Mouse (Mus musculus): ENCODE results near the gene Gm20736. TPM values are rescaled to one million over a fixed set of nuclear protein-coding genes. Genes with fewer than 3 reads are reported as not detected.
"Not testable (repeated sequence)": the region's sequence is repeated elsewhere in the genome, so short reads cannot be mapped to it uniquely, and the experiment has no call there.

Gm20736 gene
- polyA plus RNA-seq (2011; ENCODE audit: insufficient read length, low read depth, missing spikeins), result not detected in 2 replicates

- H3K4me1 ChIP-seq (ENCODE audit: control insufficient read depth, insufficient read depth, low read length); H3K27ac ChIP-seq (ENCODE audit: insufficient read depth, low read length); H3K4me3 ChIP-seq (ENCODE audit: insufficient read depth, low read length): not testable (repeated sequence)
Measured at GRCm38 (mm10) chrY:65377390-65377789, at the start of gene Gm20736. Gm20736 (plus strand) TSS chrY:65377690.

Other genes starting within 250 kb of the Gm20736 start
- gene Gm20924, start 170.2 kb upstream of the Gm20736 start, polyA plus RNA-seq (2011; ENCODE audit: insufficient read length, low read depth, missing spikeins), result not detected in 2 replicates

Data from embryonic fibroblast, embryonic 13.5 days (primary cell).